Mouse (Mus musculus): ENCODE measurements around the gene Mgmt.

The Mgmt gene

GRCm38 (mm10) chr7:137008321-137008720, 113.9 kb downstream of the Mgmt start:
- DNase-seq = no peak

- no peak for DNase-seq
These were observed 115.4 kb downstream of the Mgmt start for GRCm38 (mm10) chr7:137009732-137010275.

- no peak for DNase-seq
These were observed 116.0 kb downstream of the Mgmt start for GRCm38 (mm10) chr7:137010451-137010850.

GRCm38 (mm10) chr7:137012687-137013086, 118.3 kb downstream of the Mgmt start:
- no peak for DNase-seq

GRCm38 (mm10) chr7:137013433-137013832, 119.0 kb downstream of the Mgmt start:
- DNase-seq = no peak

- DNase-seq = no peak
These were observed 124.2 kb downstream of the Mgmt start for GRCm38 (mm10) chr7:137018614-137019013.

GRCm38 (mm10) chr7:137020195-137020594, 125.8 kb downstream of the Mgmt start:
- DNase-seq = no peak

- DNase-seq = no peak
These were observed 136.4 kb downstream of the Mgmt start for GRCm38 (mm10) chr7:137030789-137031188.

GRCm38 (mm10) chr7:137033177-137033576, 138.8 kb downstream of the Mgmt start:
- DNase-seq = no peak

GRCm38 (mm10) chr7:137034986-137035385, 140.6 kb downstream of the Mgmt start:
- DNase-seq = no peak

GRCm38 (mm10) chr7:137035916-137036315, 141.5 kb downstream of the Mgmt start:
- DNase-seq = no peak

- peak; percentile 39 to 56 for DNase-seq
These were observed 143.1 kb downstream of the Mgmt start for GRCm38 (mm10) chr7:137037471-137037870.

GRCm38 (mm10) chr7:137037872-137038271, 143.5 kb downstream of the Mgmt start:
- no peak for DNase-seq

- no peak for DNase-seq
These were observed 144.0 kb downstream of the Mgmt start for GRCm38 (mm10) chr7:137038311-137038945.

GRCm38 (mm10) chr7:137038946-137039320, 144.5 kb downstream of the Mgmt start:
- DNase-seq = no peak

- DNase-seq = no peak
These were observed 146.2 kb downstream of the Mgmt start for GRCm38 (mm10) chr7:137040646-137041045.

- no peak for DNase-seq
These were observed 152.5 kb downstream of the Mgmt start for GRCm38 (mm10) chr7:137046891-137047290.

GRCm38 (mm10) chr7:137048086-137048922, 153.9 kb downstream of the Mgmt start:
- DNase-seq = no peak

- no peak for DNase-seq
These were observed 159.9 kb downstream of the Mgmt start for GRCm38 (mm10) chr7:137054343-137054742.

- no peak for DNase-seq
These were observed 161.7 kb downstream of the Mgmt start for GRCm38 (mm10) chr7:137056126-137056525.

- DNase-seq = peak in 1 of 2 experiments; percentile 15
These were observed 166.1 kb downstream of the Mgmt start for GRCm38 (mm10) chr7:137060488-137060887.

GRCm38 (mm10) chr7:137061109-137061508, 166.7 kb downstream of the Mgmt start:
- DNase-seq = no peak

GRCm38 (mm10) chr7:137064255-137064654, 169.8 kb downstream of the Mgmt start:
- DNase-seq = no peak

- DNase-seq = no peak
These were observed 171.0 kb downstream of the Mgmt start for GRCm38 (mm10) chr7:137065408-137065807.
